Mouse (Mus musculus): ENCODE results near the gene Tpsg1. TPM values are rescaled to one million over a fixed set of nuclear protein-coding genes. Genes with fewer than 3 reads are reported as not detected.

Tpsg1 gene
- polyA plus RNA-seq, 1 experiment from 2014 or later: not detected

DNA sequence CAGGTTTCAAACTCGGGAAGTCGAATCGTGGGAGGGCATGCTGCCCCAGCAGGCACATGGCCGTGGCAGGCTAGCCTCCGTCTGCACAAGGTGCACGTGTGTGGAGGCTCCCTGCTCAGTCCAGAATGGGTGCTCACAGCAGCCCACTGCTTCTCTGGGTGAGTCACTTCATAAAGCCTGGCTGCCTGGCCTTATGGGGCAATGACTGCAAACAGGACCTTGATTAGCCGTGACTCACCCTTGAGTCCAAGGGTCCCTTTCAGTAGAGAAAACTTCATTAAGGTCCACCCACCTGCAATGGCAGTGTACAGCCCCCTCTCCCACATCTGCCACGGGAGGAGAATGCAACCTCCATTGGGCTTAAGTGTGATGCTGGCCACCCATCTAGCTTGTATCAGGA, 3.4 kb downstream of the Tpsg1 start:
- Histone ChIP-seq H3K4me3 (replicated peaks) (no peak overlapping the region), H3K27ac (no peak overlapping the region), H3K9ac (replicated peaks) (no peak overlapping the region), H3K4me1 (replicated peaks) (no peaks in the 10 kb centered on the region), H3K36me3 (peaks cover 32% of the 10 kb centered on the region), H3K4me2 (no peak overlapping the region), H3K27me3 (peaks cover 6% of the 10 kb centered on the region; the same call in 1 of the 2 replicates), H3K9me3 (no peaks in the 10 kb centered on the region)
- no peak for ATAC-seq (ENCODE audit: insufficient number of reproducible peaks, insufficient read depth, low FRiP score, low TSS enrichment, low read depth)
- 79% methylated on average over 8 of the region's 8 CpGs for WGBS

DNA sequence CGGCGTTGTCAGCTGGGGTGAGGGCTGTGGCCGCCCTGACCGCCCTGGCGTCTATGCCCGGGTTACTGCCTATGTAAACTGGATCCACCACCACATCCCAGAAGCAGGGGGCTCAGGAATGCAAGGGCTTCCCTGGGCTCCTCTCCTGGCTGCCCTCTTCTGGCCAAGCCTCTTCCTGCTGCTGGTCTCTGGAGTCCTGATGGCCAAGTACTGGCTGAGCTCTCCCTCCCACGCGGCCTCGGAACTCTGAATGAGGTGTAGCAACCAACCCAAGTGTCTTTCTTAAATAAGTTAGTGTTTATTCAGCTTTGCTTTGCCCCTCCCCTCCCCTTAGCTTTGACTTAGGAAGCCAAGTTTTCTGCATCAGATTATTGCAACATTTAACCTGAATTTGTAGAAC, 4.9 kb downstream of the Tpsg1 start:
- Histone ChIP-seq H3K27me3 (peaks cover 6% of the 10 kb centered on the region; the same call in 1 of the 2 replicates), H3K36me3 (peaks cover 45% of the 10 kb centered on the region), H3K27ac (no peak overlapping the region), H3K4me2 (no peak overlapping the region), H3K4me1 (replicated peaks) (no peaks in the 10 kb centered on the region), H3K9ac (replicated peaks) (no peak overlapping the region), H3K4me3 (replicated peaks) (no peak overlapping the region), H3K9me3 (no peaks in the 10 kb centered on the region)
- 42% methylated on average over 9 of the region's 9 CpGs for WGBS
- no peak for ATAC-seq (ENCODE audit: insufficient number of reproducible peaks, insufficient read depth, low FRiP score, low TSS enrichment, low read depth)

DNA sequence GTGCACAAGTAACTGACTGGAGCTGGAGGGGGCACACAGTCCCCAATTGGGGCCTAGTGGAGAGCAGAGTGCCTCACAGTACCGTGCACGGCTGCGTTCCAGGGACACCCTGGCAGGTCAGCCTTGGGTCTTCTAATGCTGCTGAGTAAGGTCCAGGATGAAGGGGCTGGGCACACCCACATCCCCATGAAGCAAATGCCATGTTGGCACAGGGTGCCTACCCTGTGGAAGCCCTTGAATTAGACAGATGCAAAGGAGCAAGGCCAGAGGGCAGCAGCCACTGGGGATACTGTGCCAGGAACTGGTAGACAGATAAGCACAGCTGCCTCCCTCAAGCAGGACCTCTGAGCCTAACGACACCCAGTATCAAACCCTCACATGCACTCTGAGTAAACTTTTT, 25.5 kb downstream of the Tpsg1 start:
- Histone ChIP-seq H3K9ac (replicated peaks) (no peak overlapping the region), H3K9me3 (no peaks in the 10 kb centered on the region), H3K4me1 (replicated peaks) (peaks cover 17% of the 10 kb centered on the region), H3K4me3 (replicated peaks) (no peak overlapping the region), H3K27ac (no peak overlapping the region), H3K4me2 (no peak overlapping the region), H3K36me3 (peaks cover 77% of the 10 kb centered on the region), H3K27me3 (no peaks in the 10 kb centered on the region; the same call in 1 of the 2 replicates)
- no peak for ATAC-seq (ENCODE audit: insufficient number of reproducible peaks, insufficient read depth, low FRiP score, low TSS enrichment, low read depth)
- WGBS: 83% methylated on average over 4 of the region's 4 CpGs

DNA sequence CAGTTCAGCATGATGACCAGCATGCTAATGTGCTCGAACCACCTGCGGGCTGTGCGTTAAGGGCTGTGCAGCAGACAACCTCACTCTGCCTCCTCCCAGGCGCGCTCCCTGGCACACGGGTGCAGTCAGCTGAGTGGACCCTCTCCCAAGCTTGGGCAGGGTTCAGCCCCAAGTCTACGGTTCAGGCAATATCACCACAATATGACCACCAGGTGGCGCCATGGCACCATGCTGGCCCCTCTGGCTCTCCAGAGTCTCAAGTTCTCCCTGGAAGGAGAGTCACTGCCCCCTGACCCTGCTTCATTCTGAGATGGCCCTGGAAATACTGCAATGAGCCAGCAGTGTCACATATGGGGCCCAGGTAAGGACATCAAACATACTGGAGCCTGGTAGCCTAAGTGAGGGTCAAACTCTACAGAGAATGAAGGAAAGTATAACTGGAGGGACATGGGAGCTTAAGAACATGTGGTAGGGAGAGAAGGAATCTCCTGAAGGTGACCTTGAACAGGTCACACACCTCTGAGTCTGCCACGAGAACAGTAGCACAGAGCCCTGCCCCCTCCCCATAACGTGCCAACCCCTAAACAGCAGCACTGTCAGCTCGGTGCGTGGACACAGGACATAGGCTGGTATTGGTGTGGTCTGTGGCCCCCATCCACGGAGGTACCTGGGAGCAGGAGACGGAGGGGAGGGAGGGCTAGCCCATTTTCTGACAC, 28.9 kb downstream of the Tpsg1 start:
- Histone ChIP-seq H3K36me3 (peaks cover 47% of the 10 kb centered on the region), H3K4me2 (no peak overlapping the region)
- no peak; the same call in 1 of the 2 replicates for ATAC-seq (ENCODE audit: insufficient number of reproducible peaks, insufficient read depth, low FRiP score, low TSS enrichment, low read depth)

DNA sequence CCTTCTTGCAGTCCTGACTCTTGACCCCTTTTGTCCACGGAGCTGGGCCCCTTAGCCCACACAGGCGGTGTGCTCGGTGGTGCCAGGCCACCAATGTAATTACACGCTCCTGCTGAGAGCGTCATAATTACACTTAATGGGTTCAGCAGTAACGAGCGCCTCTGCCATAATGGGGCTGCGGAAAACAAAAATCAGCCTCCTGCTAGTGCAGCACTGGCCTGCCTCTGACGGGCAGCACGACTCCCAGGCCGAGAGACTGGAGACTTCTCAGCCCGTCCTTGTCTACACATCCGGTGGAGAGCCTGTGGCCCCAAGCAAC, 29.4 kb downstream of the Tpsg1 start:
- peak overlapping the region; percentile 31; the same call in 1 of the 2 replicates for H3K27ac ChIP-seq
- ATAC-seq (ENCODE audit: insufficient number of reproducible peaks, insufficient read depth, low FRiP score, low TSS enrichment, low read depth): no peak
- H3K27me3 ChIP-seq: no peaks in the 10 kb centered on the region; the same call in none of the 2 replicates
- no peaks in the 10 kb centered on the region for H3K9me3 ChIP-seq
- H3K36me3 ChIP-seq: peaks cover 42% of the 10 kb centered on the region
- WGBS: 18% methylated on average over 13 of the region's 13 CpGs
- no peak overlapping the region for H3K4me2 ChIP-seq
- H3K9ac ChIP-seq (replicated peaks): no peak overlapping the region
- H3K4me1 ChIP-seq (replicated peaks): peaks cover 20% of the 10 kb centered on the region
- no peak overlapping the region for H3K4me3 ChIP-seq (replicated peaks)

More for the DNA sequence above, 28.9 kb downstream of the Tpsg1 start:
- Histone ChIP-seq H3K9me3 (no peaks in the 10 kb centered on the region), H3K9ac (replicated peaks) (no peak overlapping the region), H3K4me1 (replicated peaks) (peaks cover 20% of the 10 kb centered on the region), H3K4me3 (replicated peaks) (no peak overlapping the region), H3K27ac (no peak overlapping the region; the same call in 1 of the 2 replicates), H3K27me3 (no peaks in the 10 kb centered on the region; the same call in none of the 2 replicates)
- WGBS: 28% methylated on average over 14 of the region's 14 CpGs

DNA sequence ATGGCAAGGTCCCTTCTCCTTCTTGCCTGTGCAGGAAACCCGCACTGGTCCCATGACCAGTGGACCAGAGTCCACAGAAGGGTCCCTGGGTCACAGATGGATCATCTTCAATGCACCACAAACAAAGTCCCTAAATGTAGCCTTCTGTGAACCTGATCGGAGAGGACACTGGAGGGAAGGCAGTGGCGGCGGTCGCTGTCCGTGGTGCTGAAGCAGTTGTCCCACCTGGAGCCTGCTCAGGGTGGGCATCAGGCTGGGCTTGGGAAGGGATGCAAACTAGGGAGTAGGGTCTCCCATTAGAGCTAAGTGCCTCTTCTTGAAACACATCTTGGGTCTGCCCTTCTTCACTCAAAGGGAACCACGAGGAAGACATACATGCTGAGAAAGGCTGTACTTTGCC, 31.4 kb downstream of the Tpsg1 start:
- WGBS: 3% methylated on average over 7 of the region's 7 CpGs
- Histone ChIP-seq H3K27me3 (peaks cover 5% of the 10 kb centered on the region), H3K9ac (replicated peaks) (no peak overlapping the region), H3K4me2 (no peak overlapping the region), H3K36me3 (peaks cover 31% of the 10 kb centered on the region), H3K27ac (no peak overlapping the region), H3K4me1 (replicated peaks) (peaks cover 35% of the 10 kb centered on the region), H3K9me3 (no peaks in the 10 kb centered on the region), H3K4me3 (replicated peaks) (no peak overlapping the region)
- no peak for ATAC-seq (ENCODE audit: insufficient number of reproducible peaks, insufficient read depth, low FRiP score, low TSS enrichment, low read depth)

GRCm38 (mm10) chr17:25401491-25401890, 32.4 kb downstream of the Tpsg1 start:
- ATAC-seq (ENCODE audit: insufficient number of reproducible peaks, insufficient read depth, low FRiP score, low TSS enrichment, low read depth): no peak
- Histone ChIP-seq H3K9me3 (no peaks in the 10 kb centered on the region), H3K36me3 (peaks cover 21% of the 10 kb centered on the region), H3K27me3 (peaks cover 5% of the 10 kb centered on the region; the same call in 1 of the 2 replicates), H3K4me3 (replicated peaks) (no peak overlapping the region), H3K9ac (replicated peaks) (no peak overlapping the region), H3K4me1 (replicated peaks) (peaks cover 45% of the 10 kb centered on the region), H3K27ac (no peak overlapping the region), H3K4me2 (no peak overlapping the region)
- WGBS: 56% methylated on average over 4 of the region's 4 CpGs

DNA sequence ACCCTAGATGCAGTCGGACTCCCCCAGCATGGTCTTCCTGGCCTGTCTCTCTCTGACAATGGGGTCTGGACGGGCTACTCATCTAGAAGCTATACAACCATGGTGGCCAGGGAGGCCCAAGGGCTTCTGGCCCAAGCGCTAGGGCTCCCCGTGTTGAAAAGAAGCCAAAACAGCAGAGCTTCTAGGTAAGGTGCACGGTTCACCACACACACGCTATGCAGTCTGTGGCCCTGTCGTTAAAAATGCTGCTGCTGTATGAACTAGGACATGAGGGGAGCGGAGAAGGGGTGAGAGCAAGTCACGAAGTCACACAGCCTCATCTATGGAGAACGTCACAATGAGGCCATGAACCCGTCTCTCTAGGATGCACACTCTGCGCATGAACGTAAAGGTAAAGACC, 33.2 kb downstream of the Tpsg1 start:
- H3K36me3 ChIP-seq: peaks cover 14% of the 10 kb centered on the region

GRCm38 (mm10) chr17:25404190-25404589, 35.1 kb downstream of the Tpsg1 start:
- ATAC-seq (ENCODE audit: insufficient number of reproducible peaks, insufficient read depth, low FRiP score, low TSS enrichment, low read depth): no peak
- H3K4me3 ChIP-seq (replicated peaks): no peak overlapping the region
- peaks cover 5% of the 10 kb centered on the region; the same call in 1 of the 2 replicates for H3K27me3 ChIP-seq
- no peak overlapping the region for H3K4me2 ChIP-seq
- H3K27ac ChIP-seq: no peak overlapping the region
- peaks cover 10% of the 10 kb centered on the region; the same call in 1 of the 2 replicates for H3K36me3 ChIP-seq
- H3K9me3 ChIP-seq: no peaks in the 10 kb centered on the region
- peaks cover 52% of the 10 kb centered on the region for H3K4me1 ChIP-seq (replicated peaks)
- 38% methylated on average over 3 of the region's 3 CpGs for WGBS
- no peak overlapping the region for H3K9ac ChIP-seq (replicated peaks)

More for the DNA sequence above, 33.2 kb downstream of the Tpsg1 start:
- whole genome bisulfite sequencing: 85% methylated on average over 13 of the region's 13 CpGs
- ATAC-seq (ENCODE audit: insufficient number of reproducible peaks, insufficient read depth, low FRiP score, low TSS enrichment, low read depth): no peak
- no peak overlapping the region for H3K27ac ChIP-seq
- H3K9me3 ChIP-seq: no peaks in the 10 kb centered on the region
- H3K4me3 ChIP-seq (replicated peaks): no peak overlapping the region
- no peak overlapping the region for H3K9ac ChIP-seq (replicated peaks)
- H3K4me2 ChIP-seq: no peak overlapping the region
- H3K27me3 ChIP-seq: peaks cover 5% of the 10 kb centered on the region; the same call in 1 of the 2 replicates
- peaks cover 53% of the 10 kb centered on the region for H3K4me1 ChIP-seq (replicated peaks)

DNA sequence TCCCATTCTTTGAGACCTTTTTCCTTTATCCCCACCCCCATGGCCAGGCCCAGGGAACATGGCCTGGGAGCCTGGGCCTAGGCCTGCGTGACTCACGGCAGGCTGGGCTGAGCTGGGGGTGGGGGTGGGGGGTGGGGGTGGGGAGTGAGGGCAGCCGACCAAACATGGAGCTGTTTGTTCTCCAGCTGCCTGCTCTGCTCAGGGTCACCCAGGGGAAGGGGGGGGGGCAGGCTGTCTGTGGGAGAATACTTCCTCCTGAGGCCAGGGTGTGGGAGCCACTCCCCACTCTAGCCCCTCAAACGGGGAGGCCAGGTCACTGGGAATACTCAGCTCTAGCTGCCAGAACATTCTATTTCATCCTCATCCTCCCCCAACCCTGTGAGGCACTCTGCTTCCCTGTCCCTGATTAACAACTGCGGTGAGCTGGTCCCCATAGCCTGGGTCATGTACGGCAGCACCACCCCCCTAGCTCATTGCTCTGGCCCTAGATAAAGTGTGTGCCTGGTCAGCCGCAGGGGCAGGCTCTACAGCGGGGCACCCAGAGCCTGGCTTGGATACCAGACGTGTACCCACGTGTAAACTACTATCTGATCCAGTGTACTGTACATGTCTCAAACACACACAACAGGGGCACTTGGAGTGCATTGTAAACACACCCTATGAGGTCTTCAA, 36.3 kb downstream of the Tpsg1 start:
- H3K9ac ChIP-seq (replicated peaks): no peak overlapping the region
- ATAC-seq (ENCODE audit: insufficient number of reproducible peaks, insufficient read depth, low FRiP score, low TSS enrichment, low read depth): 0 out of 2 replicates have a peak, but pooled peaks have one; percentile 28
- peak overlapping the region; percentile 30; the same call in 1 of the 2 replicates for H3K4me2 ChIP-seq
- 7% methylated on average over 10 of the region's 10 CpGs for WGBS
- H3K9me3 ChIP-seq: no peaks in the 10 kb centered on the region
- peaks cover 5% of the 10 kb centered on the region; the same call in 1 of the 2 replicates for H3K27me3 ChIP-seq
- H3K4me1 ChIP-seq (replicated peaks): peaks cover 60% of the 10 kb centered on the region
- H3K27ac ChIP-seq: peak overlapping the region; percentile 71
- peaks cover 13% of the 10 kb centered on the region; the same call in 1 of the 2 replicates for H3K36me3 ChIP-seq
- H3K4me3 ChIP-seq (replicated peaks): no peak overlapping the region

DNA sequence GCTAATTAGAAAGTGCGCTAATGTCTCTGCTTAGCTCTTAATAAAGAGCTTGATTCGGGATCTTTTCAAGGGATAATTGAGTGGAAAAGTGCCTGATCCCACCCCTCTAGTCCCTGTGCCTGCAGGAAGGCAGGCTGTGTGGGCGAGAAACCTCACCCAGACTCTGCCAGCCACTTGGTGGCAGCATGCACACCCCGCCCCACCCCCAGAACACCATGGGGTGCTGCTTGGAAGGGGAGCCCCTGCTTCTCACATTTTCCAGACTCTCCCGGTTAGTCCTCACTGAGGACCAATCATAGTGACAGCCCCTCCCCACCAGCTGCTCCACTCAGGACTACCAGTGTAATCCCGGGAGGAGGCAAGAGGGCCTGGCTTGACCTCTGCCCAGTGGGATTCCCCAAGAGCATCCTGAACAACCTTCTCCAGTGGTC, 37.0 kb downstream of the Tpsg1 start:
- H3K4me1 ChIP-seq (replicated peaks): peaks cover 64% of the 10 kb centered on the region
- 17% methylated on average over 6 of the region's 6 CpGs for WGBS

More for the DNA sequence above, 37.0 kb downstream of the Tpsg1 start:
- Histone ChIP-seq H3K4me3 (replicated peaks) (no peak overlapping the region), H3K9me3 (no peaks in the 10 kb centered on the region), H3K9ac (replicated peaks) (0 out of 2 replicates have a peak overlapping the region, but pooled peaks have one; percentile 23), H3K36me3 (peaks cover 14% of the 10 kb centered on the region; the same call in 1 of the 2 replicates), H3K27ac (peak overlapping the region; percentile 71), H3K27me3 (peaks cover 5% of the 10 kb centered on the region; the same call in 1 of the 2 replicates), H3K4me2 (peak overlapping the region; percentile 30)
- ATAC-seq (ENCODE audit: insufficient number of reproducible peaks, insufficient read depth, low FRiP score, low TSS enrichment, low read depth): no peak

Data from limb, embryonic 12.5 days (tissue).